Mouse (Mus musculus) CH12.LX (cell line): ENCODE data around the gene Isg20l2.

Experiments
- POLR2A ChIP-seq: IDR thresholded peaks from 2 replicates; pipeline ENCODE4 v1.6.1; 2011; ENCODE audit warnings: low read depth, mild to moderate bottlenecking, improper control_type of control experiment, low read length
- RAD21 ChIP-seq: IDR thresholded peaks from 2 replicates; pipeline ENCODE4 v1.6.1; 2011; ENCODE audit warnings: low read depth, mild to moderate bottlenecking, low read length, improper control_type of control experiment, moderate library complexity
- SIN3A ChIP-seq: IDR thresholded peaks from 2 replicates; pipeline ENCODE4 v1.6.1; 2012; ENCODE audit warnings: low read length, improper control_type of control experiment, inconsistent platforms
- TBP ChIP-seq: conservative IDR thresholded peaks from 2 replicates; pipeline ENCODE4 v1.6.1; 2011; ENCODE audit warnings: low read depth, low read length, improper control_type of control experiment
- USF1 ChIP-seq: IDR thresholded peaks from 2 replicates; pipeline ENCODE4 v1.6.1; 2014; ENCODE audit warnings: low read depth, mild to moderate bottlenecking, inconsistent platforms, low read length, improper control_type of control experiment

DNA sequence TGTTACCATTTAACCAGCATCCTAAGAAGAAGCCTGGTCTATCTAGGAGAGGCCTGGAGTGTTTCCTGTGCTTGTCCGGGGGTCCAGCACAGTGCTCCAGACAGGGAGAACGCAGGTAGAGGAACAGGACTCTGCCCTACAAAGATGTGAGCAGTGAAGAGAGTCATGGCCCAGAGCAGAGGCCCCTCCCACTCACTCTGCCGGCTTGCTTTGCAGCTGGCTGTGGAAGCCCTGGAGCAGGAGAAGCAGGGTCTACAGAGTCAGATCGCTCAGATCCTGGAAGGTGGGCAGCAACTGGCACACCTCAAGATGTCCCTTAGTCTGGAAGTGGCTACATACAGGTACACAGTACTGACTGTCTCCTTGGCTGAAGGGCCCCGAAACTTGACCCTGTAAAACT, 42.7 kb downstream of the Isg20l2 start:
- TF ChIP-seq SIN3A (no peak), RAD21 (no peak), POLR2A (no peak), TBP (no peak), USF1 (no peak)
